Mouse (Mus musculus) hindbrain, postnatal 0 days (tissue): ENCODE data around the gene Olfr1350. TPM values are rescaled to one million over a fixed set of nuclear protein-coding genes. Genes with fewer than 3 reads are reported as not detected.

Experiments
- ATAC-seq: fragments of 200-750 bp; cut with Nextera tagmentation; 2 replicates; pipeline ENCODE4 v1.8.0; 2017; ENCODE audit warnings: mild to moderate bottlenecking, moderate TSS enrichment, moderate library complexity
- DNase-seq: peaks from one replicate; pipeline ENCODE4 v3.0.0-alpha.2; 2015; ENCODE audit warnings: low spot score
- H3K27ac ChIP-seq: fragments of 300-500 bp; sonication (generic); 2 replicates; pipeline ENCODE4 v1.5.1; 2014; ENCODE audit warnings: mild to moderate bottlenecking
- H3K27me3 ChIP-seq: fragments of 300-500 bp; sonication (generic); 2 replicates; pipeline ENCODE4 v1.6.1; 2014; ENCODE audit warnings: low read length, mixed read lengths; ENCODE audit not compliant: insufficient read depth
- H3K36me3 ChIP-seq: fragments of 300-500 bp; sonication (generic); 2 replicates; pipeline ENCODE4 v1.6.1; 2014; ENCODE audit warnings: low read length, mixed read lengths; ENCODE audit not compliant: insufficient read depth
- H3K4me1 ChIP-seq: fragments of 300-500 bp; sonication (generic); 2 replicates; pipeline ENCODE4 v1.6.1; 2014; ENCODE audit warnings: antibody characterized with exemption, low read length, mixed read lengths; ENCODE audit not compliant: insufficient read depth
- H3K4me2 ChIP-seq: fragments of 300-500 bp; sonication (generic); 2 replicates; pipeline ENCODE4 v1.6.1; 2014; ENCODE audit warnings: low read depth, mild to moderate bottlenecking, low read length, moderate library complexity, mixed read lengths
- H3K4me3 ChIP-seq: fragments of 300-500 bp; sonication (generic); 2 replicates; pipeline ENCODE4 v1.5.1; 2014; ENCODE audit warnings: low read length
- H3K9ac ChIP-seq: fragments of 300-500 bp; sonication (generic); replicated peaks from 2 replicates; pipeline ENCODE4 v1.6.1; 2014; ENCODE audit warnings: mild to moderate bottlenecking, low read length, moderate library complexity, mixed read lengths
- H3K9me3 ChIP-seq: fragments of 300-500 bp; sonication (generic); 2 replicates; pipeline ENCODE4 v1.6.1; 2016; ENCODE audit warnings: low read length, mixed read lengths
- CTCF ChIP-seq: IDR thresholded peaks from 2 replicates; pipeline ENCODE4 v1.5.1; 2016; ENCODE audit warnings: antibody characterized with exemption, control low read depth, low read depth
- WGBS: fragments of 180-500 bp; shearing (Covaris S2); extraction: QIAGEN DNeasy Blood & Tissue Kit; methylation state at CpG from one replicate; pipeline ENCODE4 v1.1.7; 2014; 5-methylcytosine and 5-hydroxymethylcytosine counted together
- polyA plus RNA-seq: library from polyadenylated mRNA; unstranded; fragments of >200 nt; fragmentation: Nextera tagmentation; extraction: Ambion mirVana; gene quantifications from 2 replicates; pipeline ENCODE4 v1.2.1, GENCODE M21; 2015
- total RNA-seq: library from RNA; depleted of rRNA; stranded (reverse); fragments of >200 nt; gene quantifications from 2 replicates; pipeline ENCODE4 v1.2.3, GENCODE M21; 2014; rRNA removed

Olfr1350 gene
- total and polyA plus RNA-seq, 2 experiments from 2014 or later: not detected

GRCm38 (mm10) chr7:6603331-6603730, 38.7 kb downstream of the Olfr1350 start:
- no peak for TF ChIP-seq CTCF
- no peak overlapping the region for H3K4me3 ChIP-seq
- no peaks in the 10 kb centered on the region for H3K36me3 ChIP-seq
- H3K27ac ChIP-seq: no peak overlapping the region
- no peaks in the 10 kb centered on the region for H3K4me1 ChIP-seq
- H3K4me2 ChIP-seq: no peak overlapping the region
- H3K9ac ChIP-seq: no peak overlapping the region
- ATAC-seq: no peak
- H3K9me3 ChIP-seq: no peaks in the 10 kb centered on the region
- 84% methylated on average over 9 of the region's 9 CpGs for WGBS
- H3K27me3 ChIP-seq: no peaks in the 10 kb centered on the region
- DNase-seq: no peak

Other genes starting within 250 kb of the Olfr1350 start
- gene Zfp583, start 233.6 kb upstream of the Olfr1350 start, total RNA-seq: 5.8 and 9.5 TPM in 2 replicates
- gene Zfp583, start 233.6 kb upstream of the Olfr1350 start, polyA plus RNA-seq: 15.0 and 17.6 TPM in 2 replicates
- 2.7 and 3.1 TPM in 2 replicates for gene Gm3854, start 221.1 kb upstream of the Olfr1350 start, total RNA-seq
- 4.6 and 5.0 TPM in 2 replicates for gene Gm3854, start 221.1 kb upstream of the Olfr1350 start, polyA plus RNA-seq
- 1.3 and 2.6 TPM in 2 replicates for gene Zfp78, start 201.6 kb upstream of the Olfr1350 start, total RNA-seq
- 1.8 and 2.8 TPM in 2 replicates for gene Zfp78, start 201.6 kb upstream of the Olfr1350 start, polyA plus RNA-seq
- 6.2 and 11.2 TPM in 2 replicates for gene Zfp28, start 181.5 kb upstream of the Olfr1350 start, total RNA-seq
- 18.1 and 18.2 TPM in 2 replicates for gene Zfp28, start 181.5 kb upstream of the Olfr1350 start, polyA plus RNA-seq
- gene Smim17, start 166.1 kb upstream of the Olfr1350 start, total RNA-seq: 16.9 and 18.2 TPM in 2 replicates
- 6.2 and 7.7 TPM in 2 replicates for gene Smim17, start 166.1 kb upstream of the Olfr1350 start, polyA plus RNA-seq
- gene Gm20715, start 154.6 kb upstream of the Olfr1350 start, total RNA-seq: 0.26 TPM in 1 of 2 replicates, not detected in the other
- 0.04 TPM in 1 of 2 replicates, not detected in the other for gene Gm20715, start 154.6 kb upstream of the Olfr1350 start, polyA plus RNA-seq
- 2.4 and 4.8 TPM in 2 replicates for gene Olfr1344, start 126.2 kb upstream of the Olfr1350 start, total RNA-seq
- gene Olfr1344, start 126.2 kb upstream of the Olfr1350 start, polyA plus RNA-seq: 0.23 and 0.32 TPM in 2 replicates
- not detected in 2 replicates for gene Olfr1336, start 108.7 kb upstream of the Olfr1350 start, total RNA-seq
- gene Olfr1336, start 108.7 kb upstream of the Olfr1350 start, polyA plus RNA-seq: not detected in 2 replicates
- not detected in 2 replicates for gene Olfr1346, start 97.7 kb upstream of the Olfr1350 start, total RNA-seq
- not detected in 2 replicates for gene Olfr1346, start 97.7 kb upstream of the Olfr1350 start, polyA plus RNA-seq
- not detected in 2 replicates for gene Olfr5, start 77.9 kb upstream of the Olfr1350 start, total RNA-seq
- gene Olfr5, start 77.9 kb upstream of the Olfr1350 start, polyA plus RNA-seq: not detected in 2 replicates
- not detected in 2 replicates for gene Olfr1347, start 65.1 kb upstream of the Olfr1350 start, total RNA-seq
- gene Olfr1347, start 65.1 kb upstream of the Olfr1350 start, polyA plus RNA-seq: not detected in 2 replicates
- not detected in 2 replicates for gene Olfr1348, start 56.1 kb upstream of the Olfr1350 start, total RNA-seq
- not detected in 2 replicates for gene Olfr1348, start 56.1 kb upstream of the Olfr1350 start, polyA plus RNA-seq
- 0.18 TPM in 1 of 2 replicates, not detected in the other for gene Olfr1349, start 41.9 kb upstream of the Olfr1350 start, total RNA-seq
- gene Olfr1349, start 41.9 kb upstream of the Olfr1350 start, polyA plus RNA-seq: 0.08 TPM in 1 of 2 replicates, not detected in the other
- gene Zim1, start 131.6 kb downstream of the Olfr1350 start, total RNA-seq: 26.2 and 30.8 TPM in 2 replicates
- gene Zim1, start 131.6 kb downstream of the Olfr1350 start, polyA plus RNA-seq: 4.2 and 6.3 TPM in 2 replicates
- gene Peg3, start 165.6 kb downstream of the Olfr1350 start, total RNA-seq: 122 and 132 TPM in 2 replicates
- 67.6 and 75.5 TPM in 2 replicates for gene Peg3, start 165.6 kb downstream of the Olfr1350 start, polyA plus RNA-seq
- gene Usp29, start 165.7 kb downstream of the Olfr1350 start, total RNA-seq: 67.4 and 69.2 TPM in 2 replicates
- gene Usp29, start 165.7 kb downstream of the Olfr1350 start, polyA plus RNA-seq: 30.4 and 32.1 TPM in 2 replicates